Mouse (Mus musculus) hindbrain, embryonic 14.5 days (tissue): ENCODE measurements at regions not wholly inside any gene's neighbourhood (a gene's known extent, or its start where the extent isn't known, plus 50 kb on each side); places are given as distances from the start of the nearest gene placed in this dataset.

ENCODE experiments used
- ATAC-seq: fragments of 200-750 bp; cut with Nextera tagmentation; 2 replicates; pipeline ENCODE4 v1.8.0; 2017; ENCODE audit warnings: moderate number of reproducible peaks, mild to moderate bottlenecking, moderate TSS enrichment, moderate library complexity; ENCODE audit not compliant: low FRiP score
- DNase-seq: peaks from one replicate; pipeline ENCODE4 v3.0.0-alpha.2; 2015; ENCODE audit warnings: low spot score
- H3K27ac ChIP-seq: fragments of 300-500 bp; sonication (generic); 2 replicates; pipeline ENCODE4 v1.5.1; 2014; ENCODE audit warnings: mild to moderate bottlenecking, moderate library complexity
- H3K27me3 ChIP-seq: fragments of 300-500 bp; sonication (generic); 2 replicates; pipeline ENCODE4 v1.6.1; 2014; ENCODE audit warnings: mild to moderate bottlenecking, low read length, mixed read lengths; ENCODE audit not compliant: control insufficient read depth, insufficient read depth
- H3K36me3 ChIP-seq: fragments of 300-500 bp; sonication (generic); replicated peaks from 2 replicates; pipeline ENCODE4 v1.6.1; 2014; ENCODE audit not compliant: control insufficient read depth, insufficient read depth
- H3K4me1 ChIP-seq: fragments of 300-500 bp; sonication (generic); replicated peaks from 2 replicates; pipeline ENCODE4 v1.6.1; 2014; ENCODE audit warnings: antibody characterized with exemption, low read length, mixed read lengths; ENCODE audit not compliant: control insufficient read depth, insufficient read depth
- H3K4me2 ChIP-seq: fragments of 300-500 bp; sonication (generic); replicated peaks from 2 replicates; pipeline ENCODE4 v1.6.1; 2014; ENCODE audit warnings: mild to moderate bottlenecking, moderate library complexity
- H3K4me3 ChIP-seq: fragments of 300-500 bp; sonication (generic); replicated peaks from 2 replicates; pipeline ENCODE4 v1.5.1; 2014; ENCODE audit warnings: mild to moderate bottlenecking, low read length
- H3K9ac ChIP-seq: fragments of 300-500 bp; sonication (generic); 2 replicates; pipeline ENCODE4 v1.6.1; 2014
- H3K9me3 ChIP-seq: fragments of 300-500 bp; sonication (generic); 2 replicates; pipeline ENCODE4 v1.6.1; 2016; ENCODE audit warnings: low read length; ENCODE audit not compliant: control insufficient read depth
- WGBS: fragments of 180-500 bp; shearing (Covaris S2); extraction: QIAGEN DNeasy Blood & Tissue Kit; methylation state at CpG from one replicate; pipeline ENCODE4 v1.1.7; 2014; 5-methylcytosine and 5-hydroxymethylcytosine counted together

DNA sequence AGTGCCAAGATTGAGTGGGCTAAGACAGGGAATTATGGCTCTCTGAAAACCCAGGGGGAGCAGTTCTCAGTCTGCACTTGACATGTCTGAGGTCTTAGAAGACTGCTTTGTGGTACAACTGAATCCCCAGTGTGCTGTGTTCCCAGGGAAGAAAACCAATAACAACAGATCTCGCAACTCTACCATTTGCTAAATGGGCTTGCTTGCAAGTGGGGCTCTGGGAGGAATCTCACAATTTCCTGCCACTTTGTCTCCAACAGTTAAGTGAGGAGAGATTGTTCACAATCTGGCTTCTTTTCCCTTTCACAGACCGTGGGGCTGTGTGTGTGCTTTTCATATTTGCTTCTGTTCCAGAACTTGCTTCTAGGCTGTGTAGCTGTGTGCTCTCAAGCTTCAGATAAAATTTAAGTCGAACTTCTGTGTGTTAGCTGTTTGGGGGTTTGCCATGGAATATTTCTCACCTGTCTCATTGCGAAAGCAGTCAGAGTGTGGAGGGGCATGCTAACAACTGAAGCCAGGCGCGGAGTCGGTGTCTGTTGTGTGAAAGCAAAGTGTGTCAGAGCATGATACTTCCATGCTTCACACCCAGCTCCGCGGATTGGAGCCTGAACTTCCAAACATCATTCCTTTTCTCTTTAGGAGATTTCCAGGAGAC, 108.8 kb upstream of the Col8a1 start:
- H3K4me3 ChIP-seq, result no peak overlapping the region
- no peaks in the 10 kb centered on the region for H3K9me3 ChIP-seq
- H3K4me1 ChIP-seq, result no peaks in the 10 kb centered on the region
- no peak overlapping the region for H3K27ac ChIP-seq
- no peaks in the 10 kb centered on the region for H3K36me3 ChIP-seq
- H3K27me3 ChIP-seq, result no peaks in the 10 kb centered on the region
- 86% methylated on average over 9 of the region's 9 CpGs for WGBS
- DNase-seq, result no peak
- no peak overlapping the region for H3K4me2 ChIP-seq
- ATAC-seq, result no peak
- no peak overlapping the region for H3K9ac ChIP-seq

DNA sequence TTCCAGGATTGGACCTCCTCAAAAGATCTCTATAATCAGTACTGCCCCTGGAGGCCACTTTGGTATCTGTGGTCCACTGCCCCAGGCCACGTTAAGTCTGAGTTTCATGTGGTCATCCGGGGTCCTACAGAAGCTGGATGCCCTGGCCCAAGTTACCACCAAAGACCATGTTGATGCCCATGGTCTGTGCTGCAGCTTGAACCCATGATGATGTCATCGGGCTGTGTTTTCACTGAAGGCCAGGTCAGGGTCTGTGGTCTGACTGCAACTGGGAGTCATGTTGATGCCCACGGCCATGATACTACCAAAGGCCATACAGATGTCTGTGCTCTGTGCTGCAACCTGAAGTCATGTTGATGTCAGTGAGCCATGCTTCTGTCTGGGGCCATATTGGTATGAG, 122.3 kb upstream of the Col8a1 start:
- ATAC-seq, result no peak

DNA sequence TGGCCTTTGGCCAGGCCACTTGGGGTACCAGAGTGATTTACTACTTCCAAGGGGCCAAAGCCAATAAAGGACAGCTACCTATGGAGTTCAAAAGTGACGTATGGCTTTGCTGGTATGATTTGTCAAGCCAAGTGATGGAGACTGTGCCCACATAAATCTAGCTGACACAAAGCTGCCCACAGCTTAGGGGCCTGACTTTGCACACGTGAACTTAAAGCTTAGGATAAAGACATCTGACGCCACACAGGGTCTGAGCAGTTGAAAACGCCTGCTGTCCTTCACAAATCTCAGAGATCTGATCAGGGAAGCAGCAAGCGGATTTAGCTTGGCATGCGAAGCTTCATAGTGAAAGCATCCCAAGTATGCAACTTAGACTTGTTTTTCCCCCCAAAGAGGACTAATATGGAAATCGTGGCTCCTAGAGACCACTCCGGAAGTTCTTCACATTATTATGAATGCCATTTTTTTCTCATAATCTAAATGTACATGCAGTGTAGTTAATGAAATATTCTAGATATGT, 127.1 kb upstream of the Col8a1 start:
- Histone ChIP-seq H3K4me3 (no peak overlapping the region), H3K4me1 (no peaks in the 10 kb centered on the region), H3K27me3 (no peaks in the 10 kb centered on the region), H3K27ac (no peak overlapping the region), H3K9me3 (no peaks in the 10 kb centered on the region), H3K9ac (no peak overlapping the region), H3K4me2 (no peak overlapping the region), H3K36me3 (no peaks in the 10 kb centered on the region)
- DNase-seq (no peak), ATAC-seq (no peak)
- 82% methylated on average over 8 of the region's 8 CpGs for WGBS

More for the DNA sequence above, 122.3 kb upstream of the Col8a1 start:
- H3K9ac ChIP-seq, result no peak overlapping the region
- H3K27me3 ChIP-seq, result no peaks in the 10 kb centered on the region
- no peaks in the 10 kb centered on the region for H3K4me1 ChIP-seq
- no peaks in the 10 kb centered on the region for H3K9me3 ChIP-seq
- H3K4me3 ChIP-seq, result no peak overlapping the region
- no peaks in the 10 kb centered on the region for H3K36me3 ChIP-seq
- no peak overlapping the region for H3K4me2 ChIP-seq
- DNase-seq, result no peak
- WGBS, result 98% methylated on average over 4 of the region's 4 CpGs
- H3K27ac ChIP-seq, result no peak overlapping the region

DNA sequence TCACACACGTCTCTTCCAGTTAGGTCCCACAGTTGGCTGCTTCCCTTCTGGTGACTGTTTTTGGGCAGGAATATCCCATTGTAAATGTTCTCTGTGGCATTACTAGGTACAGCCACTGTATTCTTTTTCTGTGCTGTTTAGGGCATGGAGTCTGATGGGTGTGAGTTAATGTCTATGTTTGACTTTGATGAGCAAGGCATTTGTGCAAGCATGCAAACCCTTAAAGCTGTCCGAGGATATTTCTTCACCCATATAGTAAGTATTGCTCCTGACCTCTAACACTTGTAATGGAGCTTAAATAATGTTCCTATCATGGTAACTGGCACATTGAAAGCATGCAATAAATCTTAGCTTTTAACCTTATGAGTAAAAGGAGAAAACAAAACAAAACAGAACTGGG, 133.6 kb upstream of the Col8a1 start:
- Histone ChIP-seq H3K27ac (no peak overlapping the region), H3K27me3 (no peaks in the 10 kb centered on the region), H3K9ac (no peak overlapping the region), H3K4me2 (no peak overlapping the region), H3K4me3 (no peak overlapping the region), H3K4me1 (no peaks in the 10 kb centered on the region), H3K36me3 (no peaks in the 10 kb centered on the region), H3K9me3 (no peaks in the 10 kb centered on the region)
- DNase-seq, result no peak
- peak; percentile 12; the same call in 1 of the 2 replicates for ATAC-seq
- 48% methylated on average over 2 of the region's 2 CpGs for WGBS

DNA sequence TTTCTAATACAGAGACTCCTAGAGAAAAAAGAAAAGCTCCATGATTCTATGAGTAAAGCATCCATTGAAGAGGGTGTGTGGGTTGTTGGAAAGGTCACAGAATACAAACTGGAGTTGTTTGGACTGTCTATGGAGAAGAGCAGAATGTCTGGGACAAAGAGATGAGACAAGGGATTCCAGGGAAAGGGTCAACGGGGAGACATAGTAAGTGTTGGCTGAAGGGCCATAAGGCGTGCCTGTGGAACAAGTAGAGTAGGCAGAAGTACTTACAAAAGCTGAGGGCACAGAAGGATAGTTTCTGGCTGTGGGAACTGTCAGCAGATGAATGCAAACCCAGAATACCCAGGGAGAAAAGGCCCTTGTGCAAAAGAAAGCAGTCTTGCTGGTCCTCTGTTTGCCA, 134.0 kb upstream of the Col8a1 start:
- DNase-seq (no peak), ATAC-seq (peak; percentile 79; the same call in 1 of the 2 replicates)
- H3K9ac ChIP-seq, result no peak overlapping the region
- H3K9me3 ChIP-seq, result no peaks in the 10 kb centered on the region
- H3K4me1 ChIP-seq, result no peaks in the 10 kb centered on the region
- no peaks in the 10 kb centered on the region for H3K27me3 ChIP-seq
- no peaks in the 10 kb centered on the region for H3K36me3 ChIP-seq
- H3K4me2 ChIP-seq, result no peak overlapping the region
- no peak overlapping the region for H3K4me3 ChIP-seq
- H3K27ac ChIP-seq, result no peak overlapping the region
- WGBS, result 40% methylated on average over 2 of the region's 2 CpGs

DNA sequence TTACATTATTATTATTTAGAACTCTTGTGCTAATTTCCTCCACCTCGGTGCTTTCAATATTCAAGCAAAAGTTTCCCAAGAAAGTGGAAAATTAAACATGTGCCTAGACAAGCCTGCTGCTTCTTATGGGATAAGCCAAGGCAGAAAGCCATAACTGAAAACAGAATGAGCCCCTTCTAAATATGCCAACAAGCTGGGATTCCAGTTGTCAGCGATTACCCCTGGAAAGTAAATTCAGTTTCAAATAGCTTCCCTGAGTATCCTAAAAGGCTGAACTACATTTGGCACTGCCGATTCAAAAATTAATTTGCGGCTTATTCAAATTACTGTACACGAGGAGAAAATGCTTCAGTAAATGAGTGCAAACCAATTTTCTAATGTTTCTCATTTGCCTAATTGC, 135.6 kb upstream of the Col8a1 start:
- DNase-seq (no peak), ATAC-seq (no peak)
- no peaks in the 10 kb centered on the region for H3K9me3 ChIP-seq

DNA sequence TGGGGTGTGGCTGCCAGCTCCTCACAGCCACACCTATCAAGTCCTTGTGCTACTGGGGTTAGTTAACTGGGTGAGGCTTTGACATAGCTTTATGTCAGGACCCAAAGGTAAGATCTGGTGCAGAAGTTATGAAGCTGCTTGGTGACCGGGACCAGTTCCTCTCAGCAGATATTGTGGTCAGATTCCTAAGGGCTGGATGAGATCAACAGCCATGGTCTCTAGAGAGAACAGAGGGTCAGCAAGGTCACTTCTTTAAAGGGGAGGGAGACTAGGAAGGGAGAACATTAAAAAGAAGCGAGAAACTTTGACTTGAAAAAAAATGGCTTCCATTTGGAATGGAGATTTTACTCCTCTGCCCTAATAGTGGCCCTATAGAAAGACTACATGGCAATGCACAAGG, 138.6 kb upstream of the Col8a1 start:
- ATAC-seq (no peak), DNase-seq (no peak)
- Histone ChIP-seq H3K27ac (no peak overlapping the region), H3K4me3 (no peak overlapping the region), H3K4me1 (no peaks in the 10 kb centered on the region), H3K36me3 (no peaks in the 10 kb centered on the region), H3K27me3 (no peaks in the 10 kb centered on the region), H3K9ac (no peak overlapping the region), H3K4me2 (no peak overlapping the region), H3K9me3 (no peaks in the 10 kb centered on the region)
- WGBS, result 77% methylated on average over 2 of the region's 2 CpGs

More for the DNA sequence above, 135.6 kb upstream of the Col8a1 start:
- H3K36me3 ChIP-seq, result no peaks in the 10 kb centered on the region
- H3K4me2 ChIP-seq, result no peak overlapping the region
- H3K27me3 ChIP-seq, result no peaks in the 10 kb centered on the region
- 72% methylated on average over 5 of the region's 5 CpGs for WGBS
- no peak overlapping the region for H3K4me3 ChIP-seq
- H3K4me1 ChIP-seq, result no peaks in the 10 kb centered on the region
- no peak overlapping the region for H3K27ac ChIP-seq
- H3K9ac ChIP-seq, result no peak overlapping the region

DNA sequence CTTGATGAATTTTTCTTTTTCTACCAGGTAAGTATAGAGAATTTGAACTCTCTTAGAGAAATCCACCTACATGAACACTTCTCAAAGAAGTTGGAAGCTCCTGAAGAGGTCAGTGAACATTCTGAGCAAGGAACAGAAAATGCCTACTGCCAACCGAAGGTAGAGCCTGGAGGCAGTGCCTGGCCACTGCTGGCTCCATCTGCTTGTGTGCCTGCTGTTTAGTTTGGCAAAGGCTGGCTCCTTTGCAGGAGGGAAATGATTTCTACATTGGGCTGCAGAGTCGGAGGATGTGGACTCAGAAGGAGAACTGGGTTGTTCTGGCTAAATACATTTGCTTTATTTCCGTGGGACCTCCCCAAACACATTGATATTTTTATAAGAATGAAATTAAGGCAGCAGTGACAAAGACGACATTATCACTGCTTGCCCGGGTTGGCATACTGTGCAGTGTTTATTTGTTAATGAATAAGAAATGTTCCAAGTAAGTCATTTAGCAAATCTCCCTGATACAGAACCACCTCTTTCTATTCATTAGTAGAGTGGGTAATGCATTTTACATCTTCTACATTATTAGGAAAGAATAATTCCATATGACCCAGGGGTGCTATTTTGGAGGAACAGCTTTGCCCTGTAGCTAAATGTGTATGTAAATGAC, 139.3 kb upstream of the Col8a1 start:
- ATAC-seq (peak; percentile 69), DNase-seq (no peak)
- 68% methylated on average over 5 of the region's 5 CpGs for WGBS
- Histone ChIP-seq H3K4me2 (no peak overlapping the region), H3K4me3 (no peak overlapping the region), H3K36me3 (no peaks in the 10 kb centered on the region), H3K4me1 (no peaks in the 10 kb centered on the region), H3K9me3 (no peaks in the 10 kb centered on the region), H3K27ac (no peak overlapping the region), H3K9ac (no peak overlapping the region), H3K27me3 (no peaks in the 10 kb centered on the region)

DNA sequence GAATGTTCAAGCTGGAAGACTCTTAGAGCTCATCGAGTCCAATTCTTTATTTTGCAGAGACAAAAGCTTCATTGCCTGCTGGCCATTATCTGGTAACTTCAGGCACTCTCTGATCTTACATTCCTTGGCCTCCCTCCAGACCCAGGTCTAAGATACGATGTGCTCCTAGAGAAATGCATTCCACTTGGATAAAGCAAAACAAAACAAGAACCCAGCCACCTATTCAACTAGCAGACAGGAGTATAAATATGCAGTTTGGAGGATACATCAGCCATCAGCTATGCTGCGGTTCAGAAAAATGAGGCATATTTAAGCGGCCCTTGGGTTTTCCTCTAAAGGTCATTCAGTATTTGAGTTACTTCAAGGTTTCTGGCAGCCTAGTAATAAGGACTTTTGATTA, 146.5 kb upstream of the Col8a1 start:
- Histone ChIP-seq H3K27ac (no peak overlapping the region), H3K4me3 (no peak overlapping the region), H3K36me3 (no peaks in the 10 kb centered on the region), H3K4me2 (no peak overlapping the region), H3K4me1 (no peaks in the 10 kb centered on the region), H3K9me3 (no peaks in the 10 kb centered on the region), H3K9ac (no peak overlapping the region), H3K27me3 (no peaks in the 10 kb centered on the region)
- ATAC-seq (no peak), DNase-seq (no peak)
- 50% methylated on average over 4 of the region's 4 CpGs for WGBS
